8 mouse cellular contexts compared by ENCODE assay signal in the genomic region with DNA sequence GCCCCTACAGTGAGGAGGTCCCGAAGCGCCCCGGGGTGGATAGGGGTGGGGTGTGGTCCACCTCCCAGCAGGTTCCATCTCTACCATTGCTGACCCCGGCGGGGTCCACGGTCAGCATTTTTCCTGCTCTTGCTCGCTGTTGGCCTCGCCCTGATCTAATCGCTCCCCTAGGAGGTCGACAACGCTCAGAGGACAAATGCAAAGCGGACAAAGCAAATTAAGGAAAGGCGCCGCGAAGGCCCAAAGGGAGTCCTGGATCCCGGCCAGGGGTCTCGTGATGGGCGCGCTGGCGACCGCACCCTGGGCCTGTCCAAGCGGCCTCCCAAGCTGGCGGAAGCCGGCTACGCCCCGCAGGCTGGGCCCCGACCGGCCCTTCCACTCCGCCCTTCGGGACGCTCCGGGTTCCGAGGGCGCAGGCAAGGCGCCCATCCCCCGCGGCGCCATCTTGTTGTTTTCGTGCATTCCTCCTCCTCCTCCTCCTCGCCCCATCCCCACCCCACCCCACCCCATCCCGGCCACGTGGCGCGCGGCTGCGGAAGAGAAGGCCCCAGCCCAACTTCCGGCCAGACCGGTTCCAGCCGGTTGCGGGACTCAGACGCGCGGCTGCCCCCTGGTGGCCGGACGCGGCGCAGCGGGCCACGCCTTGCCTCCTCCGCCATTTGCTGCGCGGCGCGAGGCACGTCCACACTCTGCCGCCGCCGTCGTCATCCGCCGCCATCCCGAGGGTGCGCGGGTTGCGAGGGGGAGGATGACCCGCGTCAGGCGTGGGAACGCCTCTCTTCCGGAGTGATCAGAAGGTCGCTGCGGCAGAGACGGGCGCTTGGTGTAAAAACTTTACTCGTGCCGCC.
DNase-seq lines count a peak whose midpoint lies in the region; ATAC-seq and TF ChIP-seq lines count a peak whose summit lies in the region.

No protein-coding gene starts in this region.

- peak; percentile 99 for DNase-seq in A20 (ENCODE audit: low read depth, low spot score)
- peak; percentile 97 for DNase-seq in embryonic facial prominence, embryonic 14.5 days (ENCODE audit: low spot score)
- peak; percentile 98 for DNase-seq in heart, adult 8-10 months (ENCODE audit: low spot score)
- peak; percentile 98 for DNase-seq in kidney, adult 9 months
- DNase-seq in spleen, adult 18-20 months, result peak; percentile 98 to 99

- peak; percentile 88 for TF ChIP-seq CTCF in bone marrow, adult 2 months (IDR thresholded peaks at IDR 0.05; ENCODE audit: control insufficient read depth, insufficient read depth, low read length)

- peak overlapping the region; percentile 69 for H3K4me3 ChIP-seq in bone marrow, adult 2 months (replicated peaks; ENCODE audit: control insufficient read depth, low read depth, low read length)
- H3K4me3 ChIP-seq in embryonic facial prominence, embryonic 14.5 days (ENCODE audit: low read depth, low read length), result peak overlapping the region; percentile 54
- H3K4me3 ChIP-seq in limb, embryonic 13.5 days, result peak overlapping the region; percentile 67
- peak overlapping the region; percentile 49 for H3K4me3 ChIP-seq in midbrain, embryonic 15.5 days

- peaks cover 1% of the 10 kb centered on the region; the same call in 1 of the 2 replicates for H3K4me1 ChIP-seq in bone marrow, adult 2 months (ENCODE audit: control insufficient read depth, insufficient read depth, low read length)
- peaks cover 33% of the 10 kb centered on the region for H3K4me1 ChIP-seq in embryonic facial prominence, embryonic 14.5 days (ENCODE audit: control insufficient read depth, insufficient read depth, low read length)
- peaks cover 36% of the 10 kb centered on the region for H3K4me1 ChIP-seq in limb, embryonic 13.5 days
- peaks cover 31% of the 10 kb centered on the region for H3K4me1 ChIP-seq in midbrain, embryonic 15.5 days

- peak overlapping the region; percentile 88 for H3K9ac ChIP-seq in embryonic facial prominence, embryonic 14.5 days (ENCODE audit: low read depth, low read length)
- peak overlapping the region; percentile 96 for H3K9ac ChIP-seq in limb, embryonic 13.5 days
- peak overlapping the region; percentile 87 for H3K9ac ChIP-seq in midbrain, embryonic 15.5 days

- peak overlapping the region; percentile 93 for H3K4me2 ChIP-seq in embryonic facial prominence, embryonic 14.5 days (ENCODE audit: low read depth, low read length)
- peak overlapping the region; percentile 78 for H3K4me2 ChIP-seq in limb, embryonic 13.5 days (replicated peaks)
- peak overlapping the region; percentile 84 for H3K4me2 ChIP-seq in midbrain, embryonic 15.5 days

- peak; percentile 94 for ATAC-seq in embryonic facial prominence, embryonic 14.5 days (ENCODE audit: low read depth)
- ATAC-seq in limb, embryonic 13.5 days (ENCODE audit: low FRiP score, low read depth), result peak; percentile 95
- ATAC-seq in midbrain, embryonic 15.5 days (replicated peaks), result peak; percentile 96

- H3K27me3 ChIP-seq in embryonic facial prominence, embryonic 14.5 days (replicated peaks; ENCODE audit: control insufficient read depth, insufficient read depth, low read length), result no peaks in the 10 kb centered on the region
- no peaks in the 10 kb centered on the region for H3K27me3 ChIP-seq in limb, embryonic 13.5 days
- no peaks in the 10 kb centered on the region for H3K27me3 ChIP-seq in midbrain, embryonic 15.5 days (replicated peaks)

- whole genome bisulfite sequencing in bone marrow, adult 2 months, result 1% methylated on average over 85 of the region's 86 CpGs
- WGBS in embryonic facial prominence, embryonic 14.5 days, result under 1% methylated on average over 59 of the region's 86 CpGs
- under 1% methylated on average over 78 of the region's 86 CpGs for WGBS in limb, embryonic 13.5 days
- WGBS in midbrain, embryonic 15.5 days, result under 1% methylated on average over 85 of the region's 86 CpGs

- peak; percentile 92 for TF ChIP-seq POLR2A in bone marrow, adult 2 months (IDR thresholded peaks at IDR 0.05; ENCODE audit: borderline replicate concordance, control insufficient read depth, low read depth, low read length)

- no peaks in the 10 kb centered on the region for H3K36me3 ChIP-seq in embryonic facial prominence, embryonic 14.5 days (ENCODE audit: control insufficient read depth, insufficient read depth, low read length)
- no peaks in the 10 kb centered on the region for H3K36me3 ChIP-seq in limb, embryonic 13.5 days
- no peaks in the 10 kb centered on the region for H3K36me3 ChIP-seq in midbrain, embryonic 15.5 days (replicated peaks)

- no peaks in the 10 kb centered on the region for H3K9me3 ChIP-seq in embryonic facial prominence, embryonic 14.5 days (ENCODE audit: control insufficient read depth, low read length)
- H3K9me3 ChIP-seq in limb, embryonic 13.5 days, result no peaks in the 10 kb centered on the region
- no peaks in the 10 kb centered on the region for H3K9me3 ChIP-seq in midbrain, embryonic 15.5 days

- peak overlapping the region; percentile 93 for H3K27ac ChIP-seq in bone marrow, adult 2 months (ENCODE audit: control insufficient read depth, insufficient read depth, low read depth, low read length, poor library complexity)
- peak overlapping the region; percentile 100 for H3K27ac ChIP-seq in embryonic facial prominence, embryonic 14.5 days (replicated peaks; ENCODE audit: low read depth, low read length)
- peak overlapping the region; percentile 99 for H3K27ac ChIP-seq in limb, embryonic 13.5 days
- H3K27ac ChIP-seq in midbrain, embryonic 15.5 days, result peak overlapping the region; percentile 99

Comparison
In these comparisons a context has a peak if more than half of its experiments do, and no peak if none do; other contexts are left out.
1. Peak in every context shown above with its lines: DNase-seq, ATAC-seq, H3K4me3 ChIP-seq and H3K27ac ChIP-seq.